Mouse (Mus musculus): ENCODE results near the gene Dbnl. TPM values are rescaled to one million over a fixed set of nuclear protein-coding genes. Genes with fewer than 3 reads are reported as not detected.
"Not testable (repeated sequence)": the region's sequence is repeated elsewhere in the genome, so short reads cannot be mapped to it uniquely, and the experiment has no call there.

Gene Dbnl
- polyA plus RNA-seq, 1 experiment from 2014 or later, result 141 TPM

GRCm38 (mm10) chr11:5802005-5802404 lies 13.7 kb downstream of the Dbnl start:
- 78% methylated on average over 12 of the region's 12 CpGs for WGBS
- Histone ChIP-seq H3K27ac (ENCODE audit: low read length) (no peak overlapping the region), H3K9ac (replicated peaks; ENCODE audit: low read depth, low read length) (no peak overlapping the region), H3K36me3 (ENCODE audit: control insufficient read depth, insufficient read depth) (peaks cover 26% of the 10 kb centered on the region), H3K27me3 (replicated peaks; ENCODE audit: control insufficient read depth, insufficient read depth, low read length) (no peaks in the 10 kb centered on the region), H3K4me2 (ENCODE audit: low read length) (no peak overlapping the region), H3K9me3 (ENCODE audit: control insufficient read depth, low read length) (no peaks in the 10 kb centered on the region), H3K4me1 (replicated peaks; ENCODE audit: control insufficient read depth, insufficient read depth, low read length) (no peaks in the 10 kb centered on the region), H3K4me3 (replicated peaks; ENCODE audit: low read length) (no peak overlapping the region)
- ATAC-seq, result no peak

GRCm38 (mm10) chr11:5802457-5803217 lies 14.3 kb downstream of the Dbnl start:
- no peak overlapping the region for H3K4me3 ChIP-seq (replicated peaks; ENCODE audit: low read length)
- no peaks in the 10 kb centered on the region for H3K4me1 ChIP-seq (replicated peaks; ENCODE audit: control insufficient read depth, insufficient read depth, low read length)
- WGBS, result 88% methylated on average over 8 of the region's 8 CpGs
- H3K9me3 ChIP-seq (ENCODE audit: control insufficient read depth, low read length), result no peaks in the 10 kb centered on the region
- no peak overlapping the region for H3K9ac ChIP-seq (replicated peaks; ENCODE audit: low read depth, low read length)
- H3K36me3 ChIP-seq (ENCODE audit: control insufficient read depth, insufficient read depth), result peaks cover 21% of the 10 kb centered on the region
- H3K27me3 ChIP-seq (replicated peaks; ENCODE audit: control insufficient read depth, insufficient read depth, low read length), result no peaks in the 10 kb centered on the region
- no peak for ATAC-seq
- H3K4me2 ChIP-seq (ENCODE audit: low read length), result no peak overlapping the region
- no peak overlapping the region for H3K27ac ChIP-seq (ENCODE audit: low read length)

GRCm38 (mm10) chr11:5803551-5803981 lies 15.3 kb downstream of the Dbnl start, which contains the start of gene Pgam2:
Gene Pgam2 (minus strand): TSS chr11:5803733.
- Histone ChIP-seq H3K27ac (ENCODE audit: low read length) (no peak within 1 kb of the TSS), H3K4me1 (replicated peaks; ENCODE audit: control insufficient read depth, insufficient read depth, low read length) (no peaks in the 10 kb centered on the region), H3K4me2 (ENCODE audit: low read length) (no peak within 1 kb of the TSS), H3K9me3 (ENCODE audit: control insufficient read depth, low read length) (no peaks in the 10 kb centered on the region), H3K36me3 (ENCODE audit: control insufficient read depth, insufficient read depth) (peaks cover 14% of the 10 kb centered on the region), H3K4me3 (replicated peaks; ENCODE audit: low read length) (no peak within 1 kb of the TSS), H3K9ac (replicated peaks; ENCODE audit: low read depth, low read length) (no peak within 1 kb of the TSS), H3K27me3 (replicated peaks; ENCODE audit: control insufficient read depth, insufficient read depth, low read length) (no peaks in the 10 kb centered on the region)
- 58% methylated on average over 8 of the region's 8 CpGs for WGBS
- ATAC-seq, result 0 out of 2 replicates have a peak, but pooled peaks have one; percentile 4

GRCm38 (mm10) chr11:5804174-5804573 lies 15.9 kb downstream of the Dbnl start:
- H3K27me3 ChIP-seq (replicated peaks; ENCODE audit: control insufficient read depth, insufficient read depth, low read length), result no peaks in the 10 kb centered on the region
- no peaks in the 10 kb centered on the region for H3K9me3 ChIP-seq (ENCODE audit: control insufficient read depth, low read length)
- peak; percentile 29; the same call in 1 of the 2 replicates for ATAC-seq
- no peak overlapping the region for H3K4me3 ChIP-seq (replicated peaks; ENCODE audit: low read length)
- WGBS, result 73% methylated on average over 5 of the region's 5 CpGs
- H3K36me3 ChIP-seq (ENCODE audit: control insufficient read depth, insufficient read depth), result peaks cover 13% of the 10 kb centered on the region
- no peak overlapping the region for H3K27ac ChIP-seq (ENCODE audit: low read length)
- no peaks in the 10 kb centered on the region for H3K4me1 ChIP-seq (replicated peaks; ENCODE audit: control insufficient read depth, insufficient read depth, low read length)
- H3K9ac ChIP-seq (replicated peaks; ENCODE audit: low read depth, low read length), result no peak overlapping the region
- H3K4me2 ChIP-seq (ENCODE audit: low read length), result no peak overlapping the region

GRCm38 (mm10) chr11:5805711-5806110 lies 17.4 kb downstream of the Dbnl start:
- Histone ChIP-seq H3K9ac (replicated peaks; ENCODE audit: low read depth, low read length) (no peak overlapping the region), H3K4me2 (ENCODE audit: low read length) (no peak overlapping the region), H3K27me3 (replicated peaks; ENCODE audit: control insufficient read depth, insufficient read depth, low read length) (no peaks in the 10 kb centered on the region), H3K27ac (ENCODE audit: low read length) (no peak overlapping the region), H3K4me3 (replicated peaks; ENCODE audit: low read length) (no peak overlapping the region), H3K9me3 (ENCODE audit: control insufficient read depth, low read length) (no peaks in the 10 kb centered on the region), H3K4me1 (replicated peaks; ENCODE audit: control insufficient read depth, insufficient read depth, low read length) (no peaks in the 10 kb centered on the region), H3K36me3 (ENCODE audit: control insufficient read depth, insufficient read depth) (peaks cover 3% of the 10 kb centered on the region)
- 90% methylated on average over 3 of the region's 3 CpGs for WGBS
- no peak for ATAC-seq

GRCm38 (mm10) chr11:5807956-5808355 lies 19.7 kb downstream of the Dbnl start:
- Histone ChIP-seq H3K4me1 (replicated peaks; ENCODE audit: control insufficient read depth, insufficient read depth, low read length) (no peaks in the 10 kb centered on the region), H3K4me2 (ENCODE audit: low read length) (no peak overlapping the region), H3K36me3 (ENCODE audit: control insufficient read depth, insufficient read depth) (no peaks in the 10 kb centered on the region), H3K9ac (replicated peaks; ENCODE audit: low read depth, low read length) (no peak overlapping the region), H3K4me3 (replicated peaks; ENCODE audit: low read length) (no peak overlapping the region), H3K9me3 (ENCODE audit: control insufficient read depth, low read length) (no peaks in the 10 kb centered on the region), H3K27ac (ENCODE audit: low read length) (no peak overlapping the region), H3K27me3 (replicated peaks; ENCODE audit: control insufficient read depth, insufficient read depth, low read length) (no peaks in the 10 kb centered on the region)
- WGBS, result 86% methylated on average over 9 of the region's 9 CpGs
- ATAC-seq, result no peak

GRCm38 (mm10) chr11:5809487-5809886 lies 21.2 kb downstream of the Dbnl start:
- H3K36me3 ChIP-seq (ENCODE audit: control insufficient read depth, insufficient read depth); H3K27ac ChIP-seq (ENCODE audit: low read length); H3K4me3 ChIP-seq (replicated peaks; ENCODE audit: low read length); H3K9ac ChIP-seq (replicated peaks; ENCODE audit: low read depth, low read length); ATAC-seq; H3K4me1 ChIP-seq (replicated peaks; ENCODE audit: control insufficient read depth, insufficient read depth, low read length); H3K27me3 ChIP-seq (replicated peaks; ENCODE audit: control insufficient read depth, insufficient read depth, low read length); H3K9me3 ChIP-seq (ENCODE audit: control insufficient read depth, low read length); H3K4me2 ChIP-seq (ENCODE audit: low read length): not testable (repeated sequence)
- WGBS, result 93% methylated on average over 4 of the region's 4 CpGs

- H3K27ac ChIP-seq (ENCODE audit: low read length), result no peak overlapping the region
- no peaks in the 10 kb centered on the region for H3K27me3 ChIP-seq (replicated peaks; ENCODE audit: control insufficient read depth, insufficient read depth, low read length)
- no peak for ATAC-seq
- no peaks in the 10 kb centered on the region for H3K4me1 ChIP-seq (replicated peaks; ENCODE audit: control insufficient read depth, insufficient read depth, low read length)
- H3K36me3 ChIP-seq (ENCODE audit: control insufficient read depth, insufficient read depth), result no peaks in the 10 kb centered on the region
- 75% methylated on average over 10 of the region's 10 CpGs for WGBS
- no peak overlapping the region for H3K9ac ChIP-seq (replicated peaks; ENCODE audit: low read depth, low read length)
- no peaks in the 10 kb centered on the region; the same call in 1 of the 2 replicates for H3K9me3 ChIP-seq (ENCODE audit: control insufficient read depth, low read length)
- H3K4me3 ChIP-seq (replicated peaks; ENCODE audit: low read length), result no peak overlapping the region
- no peak overlapping the region for H3K4me2 ChIP-seq (ENCODE audit: low read length)
Observed at GRCm38 (mm10) chr11:5813381-5813780, 25.1 kb downstream of the Dbnl start.

- H3K36me3 ChIP-seq (ENCODE audit: control insufficient read depth, insufficient read depth), result no peaks in the 10 kb centered on the region
- no peak overlapping the region for H3K4me3 ChIP-seq (replicated peaks; ENCODE audit: low read length)
- no peaks in the 10 kb centered on the region for H3K27me3 ChIP-seq (replicated peaks; ENCODE audit: control insufficient read depth, insufficient read depth, low read length)
- H3K4me2 ChIP-seq (ENCODE audit: low read length), result no peak overlapping the region
- no peak overlapping the region for H3K27ac ChIP-seq (ENCODE audit: low read length)
- no peak overlapping the region for H3K9ac ChIP-seq (replicated peaks; ENCODE audit: low read depth, low read length)
- WGBS, result 71% methylated on average over 2 of the region's 2 CpGs
- no peaks in the 10 kb centered on the region for H3K9me3 ChIP-seq (ENCODE audit: control insufficient read depth, low read length)
- no peaks in the 10 kb centered on the region for H3K4me1 ChIP-seq (replicated peaks; ENCODE audit: control insufficient read depth, insufficient read depth, low read length)
- ATAC-seq, result no peak
Observed at GRCm38 (mm10) chr11:5819223-5819622, 30.9 kb downstream of the Dbnl start.
